Mouse (Mus musculus) hindbrain, embryonic 16.5 days (tissue): ENCODE results near the gene Gm17545. TPM values are rescaled to one million over a fixed set of nuclear protein-coding genes. Genes with fewer than 3 reads are reported as not detected.
A peak's percentile ranks its signal among the peaks of the same experiment; 100 is the strongest.

ENCODE experiments used
- ATAC-seq: fragments of 200-750 bp; cut with Nextera tagmentation; 2 replicates; pipeline ENCODE4 v1.8.0; 2017; ENCODE audit warnings: moderate TSS enrichment, moderate library complexity
- H3K27ac ChIP-seq: fragments of 300-500 bp; sonication (generic); 2 replicates; pipeline ENCODE4 v1.5.1; 2014; ENCODE audit warnings: low read depth, mild to moderate bottlenecking, control low read depth, low read length, moderate library complexity
- H3K27me3 ChIP-seq: fragments of 300-500 bp; sonication (generic); replicated peaks from 2 replicates; pipeline ENCODE4 v1.6.1; 2014; ENCODE audit warnings: low read length; ENCODE audit not compliant: control insufficient read depth, insufficient read depth
- H3K36me3 ChIP-seq: fragments of 300-500 bp; sonication (generic); 2 replicates; pipeline ENCODE4 v1.6.1; 2014; ENCODE audit warnings: mild to moderate bottlenecking, low read length, moderate library complexity, mixed read lengths; ENCODE audit not compliant: control insufficient read depth, insufficient read depth
- H3K4me1 ChIP-seq: fragments of 300-500 bp; sonication (generic); 2 replicates; pipeline ENCODE4 v1.6.1; 2014; ENCODE audit warnings: low read depth, low read length; ENCODE audit not compliant: control insufficient read depth, insufficient read depth
- H3K4me2 ChIP-seq: fragments of 300-500 bp; sonication (generic); 2 replicates; pipeline ENCODE4 v1.6.1; 2014; ENCODE audit warnings: mild to moderate bottlenecking, low read length, control low read depth, moderate library complexity
- H3K4me3 ChIP-seq: fragments of 300-500 bp; sonication (generic); 2 replicates; pipeline ENCODE4 v1.5.1; 2014; ENCODE audit warnings: mild to moderate bottlenecking, low read length, control low read depth, moderate library complexity
- H3K9ac ChIP-seq: fragments of 300-500 bp; sonication (generic); 2 replicates; pipeline ENCODE4 v1.6.1; 2014; ENCODE audit warnings: low read depth, mild to moderate bottlenecking, control low read depth, low read length, moderate library complexity
- H3K9me3 ChIP-seq: fragments of 300-500 bp; sonication (generic); 2 replicates; pipeline ENCODE4 v1.6.1; 2014; ENCODE audit warnings: mild to moderate bottlenecking, low read length, moderate library complexity; ENCODE audit not compliant: control insufficient read depth
- WGBS: fragments of 180-500 bp; shearing (Covaris S2); extraction: QIAGEN DNeasy Blood & Tissue Kit; methylation state at CpG from one replicate; pipeline ENCODE4 v1.1.7; 2014; 5-methylcytosine and 5-hydroxymethylcytosine counted together
- polyA plus RNA-seq: library from polyadenylated mRNA; unstranded; fragments of >200 nt; fragmentation: Nextera tagmentation; extraction: Ambion mirVana; gene quantifications from 2 replicates; pipeline ENCODE4 v1.2.1, GENCODE M21; 2015

Gm17545 gene
- polyA plus RNA-seq, 1 experiment from 2014 or later, result not detected

- Histone ChIP-seq H3K4me2 (peak within 1 kb of the TSS; percentile 82), H3K9ac (peak within 1 kb of the TSS; percentile 73), H3K36me3 (no peaks in the 10 kb centered on the region), H3K27me3 (no peaks in the 10 kb centered on the region), H3K27ac (peak within 1 kb of the TSS; percentile 72), H3K9me3 (no peaks in the 10 kb centered on the region), H3K4me1 (peaks cover 6% of the 10 kb centered on the region), H3K4me3 (peak within 1 kb of the TSS; percentile 67)
- 0% methylated on average over 25 of the region's 25 CpGs for WGBS
- ATAC-seq, result peak; percentile 99
Observed at GRCm38 (mm10) chr9:22475424-22475868, 21.4 kb downstream of the Gm17545 start, which contains the start of gene Bbs9. Bbs9 (plus strand) TSS chr9:22475715.

- ATAC-seq, result peak; percentile 13; the same call in 1 of the 2 replicates
- 6% methylated on average over 10 of the region's 10 CpGs for WGBS
- Histone ChIP-seq H3K4me1 (peaks cover 6% of the 10 kb centered on the region), H3K9me3 (no peaks in the 10 kb centered on the region), H3K27me3 (no peaks in the 10 kb centered on the region), H3K4me2 (peak overlapping the region; percentile 82), H3K9ac (peak overlapping the region; percentile 73), H3K36me3 (no peaks in the 10 kb centered on the region), H3K4me3 (peak overlapping the region; percentile 67), H3K27ac (peak overlapping the region; percentile 72; the same call in 1 of the 2 replicates)
Observed at GRCm38 (mm10) chr9:22476265-22476664, 22.2 kb downstream of the Gm17545 start.

- 97% methylated on average over 8 of the region's 8 CpGs for WGBS
- peaks cover 6% of the 10 kb centered on the region for H3K4me1 ChIP-seq
- H3K9me3 ChIP-seq, result no peaks in the 10 kb centered on the region
- H3K9ac ChIP-seq, result no peak overlapping the region
- no peak for ATAC-seq
- no peak overlapping the region for H3K4me2 ChIP-seq
- no peaks in the 10 kb centered on the region for H3K36me3 ChIP-seq
- H3K27ac ChIP-seq, result no peak overlapping the region
- no peaks in the 10 kb centered on the region for H3K27me3 ChIP-seq
- no peak overlapping the region for H3K4me3 ChIP-seq
Observed at GRCm38 (mm10) chr9:22478946-22479345, 24.9 kb downstream of the Gm17545 start.

GRCm38 (mm10) chr9:22483866-22484561, 29.9 kb downstream of the Gm17545 start:
- H3K4me2 ChIP-seq, result no peak overlapping the region
- no peak overlapping the region for H3K9ac ChIP-seq
- H3K36me3 ChIP-seq, result no peaks in the 10 kb centered on the region
- no peak overlapping the region for H3K27ac ChIP-seq
- no peak overlapping the region for H3K4me3 ChIP-seq
- no peak for ATAC-seq
- no peaks in the 10 kb centered on the region for H3K4me1 ChIP-seq
- 95% methylated on average over 8 of the region's 8 CpGs for WGBS
- H3K9me3 ChIP-seq, result no peaks in the 10 kb centered on the region
- H3K27me3 ChIP-seq, result no peaks in the 10 kb centered on the region

- Histone ChIP-seq H3K36me3 (no peaks in the 10 kb centered on the region), H3K27ac (no peak overlapping the region), H3K4me3 (no peak overlapping the region), H3K4me1 (no peaks in the 10 kb centered on the region), H3K27me3 (no peaks in the 10 kb centered on the region), H3K4me2 (no peak overlapping the region), H3K9ac (no peak overlapping the region), H3K9me3 (no peaks in the 10 kb centered on the region)
- ATAC-seq, result no peak
- WGBS, result 94% methylated on average over 12 of the region's 12 CpGs
Observed at GRCm38 (mm10) chr9:22484562-22485308, 30.6 kb downstream of the Gm17545 start.

- H3K4me2 ChIP-seq, result no peak overlapping the region
- ATAC-seq, result no peak
- WGBS, result 94% methylated on average over 7 of the region's 7 CpGs
- no peaks in the 10 kb centered on the region for H3K4me1 ChIP-seq
- no peak overlapping the region for H3K4me3 ChIP-seq
- no peak overlapping the region for H3K27ac ChIP-seq
- no peak overlapping the region for H3K9ac ChIP-seq
- no peaks in the 10 kb centered on the region for H3K27me3 ChIP-seq
- H3K36me3 ChIP-seq, result peaks cover under 1% of the 10 kb centered on the region; the same call in 1 of the 2 replicates
- H3K9me3 ChIP-seq, result no peaks in the 10 kb centered on the region
Observed at GRCm38 (mm10) chr9:22486211-22486610, 32.1 kb downstream of the Gm17545 start.

- ATAC-seq, result no peak
- H3K27me3 ChIP-seq, result no peaks in the 10 kb centered on the region
- no peak overlapping the region for H3K4me3 ChIP-seq
- H3K27ac ChIP-seq, result no peak overlapping the region
- no peaks in the 10 kb centered on the region for H3K4me1 ChIP-seq
- 72% methylated on average over 9 of the region's 9 CpGs for WGBS
- no peak overlapping the region for H3K4me2 ChIP-seq
- peaks cover 3% of the 10 kb centered on the region; the same call in 1 of the 2 replicates for H3K36me3 ChIP-seq
- no peaks in the 10 kb centered on the region for H3K9me3 ChIP-seq
- no peak overlapping the region for H3K9ac ChIP-seq
Observed at GRCm38 (mm10) chr9:22488963-22489362, 34.9 kb downstream of the Gm17545 start.

- Histone ChIP-seq H3K27ac (no peak overlapping the region), H3K36me3 (peaks cover 3% of the 10 kb centered on the region; the same call in 1 of the 2 replicates), H3K9ac (no peak overlapping the region), H3K4me3 (no peak overlapping the region), H3K27me3 (no peaks in the 10 kb centered on the region), H3K4me1 (no peaks in the 10 kb centered on the region), H3K9me3 (no peaks in the 10 kb centered on the region), H3K4me2 (no peak overlapping the region)
- no peak for ATAC-seq
- 86% methylated on average over 9 of the region's 9 CpGs for WGBS
Observed at GRCm38 (mm10) chr9:22494203-22494807, 40.2 kb downstream of the Gm17545 start.

GRCm38 (mm10) chr9:22495133-22495532, 41.0 kb downstream of the Gm17545 start:
- 84% methylated on average over 2 of the region's 2 CpGs for WGBS
- no peak for ATAC-seq
- Histone ChIP-seq H3K9ac (no peak overlapping the region), H3K9me3 (no peaks in the 10 kb centered on the region), H3K27ac (no peak overlapping the region), H3K4me1 (no peaks in the 10 kb centered on the region), H3K4me3 (no peak overlapping the region), H3K4me2 (no peak overlapping the region), H3K27me3 (no peaks in the 10 kb centered on the region), H3K36me3 (peaks cover 3% of the 10 kb centered on the region; the same call in 1 of the 2 replicates)
